Mouse (Mus musculus): ENCODE measurements at regions not wholly inside any gene's neighbourhood (a gene's known extent, or its start where the extent isn't known, plus 50 kb on each side); places are given as distances from the start of the nearest gene placed in this dataset.

DNA sequence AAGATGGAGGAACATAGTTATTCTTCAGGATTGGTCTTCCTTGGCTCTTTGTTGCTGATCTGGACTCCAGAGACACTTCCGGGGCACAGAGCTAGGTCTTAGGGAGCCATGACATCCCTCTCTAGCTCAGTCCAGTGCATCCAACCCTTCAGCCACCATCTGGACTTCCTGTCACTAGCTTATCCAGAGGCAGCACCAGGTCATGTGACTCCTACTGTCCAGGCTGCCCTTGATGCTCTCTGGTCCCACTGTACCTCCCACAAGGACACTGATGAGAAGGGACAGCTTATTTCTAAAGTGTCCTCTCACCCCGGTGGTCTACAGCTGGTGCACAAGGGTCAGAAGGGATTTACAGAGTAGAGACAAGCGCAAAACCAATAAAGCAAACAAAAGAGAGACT lies 400.7 kb upstream of the Kcnab2 start:
- H3K27ac ChIP-seq (ENCODE audit: low read depth, low read length), result no peak overlapping the region
- WGBS, result 64% methylated on average over 3 of the region's 3 CpGs
- ATAC-seq (ENCODE audit: low FRiP score) (no peak), DNase-seq (ENCODE audit: low spot score) (no peak)
- TF ChIP-seq CTCF (IDR thresholded peaks at IDR 0.05), result no peak
- H3K4me2 ChIP-seq (ENCODE audit: low read depth, low read length, poor library complexity, severe bottlenecking), result no peak overlapping the region
- no peak overlapping the region for H3K4me3 ChIP-seq (ENCODE audit: low read depth, low read length)
- no peaks in the 10 kb centered on the region for H3K9me3 ChIP-seq (ENCODE audit: low read length)
- H3K27me3 ChIP-seq (ENCODE audit: insufficient read depth, low read length), result no peaks in the 10 kb centered on the region
- H3K36me3 ChIP-seq (ENCODE audit: insufficient read depth, low read length), result no peaks in the 10 kb centered on the region
- H3K9ac ChIP-seq (replicated peaks; ENCODE audit: low read length, poor library complexity, severe bottlenecking), result no peak overlapping the region
- H3K4me1 ChIP-seq (ENCODE audit: insufficient read depth, low read length), result no peaks in the 10 kb centered on the region

- no peaks in the 10 kb centered on the region for H3K36me3 ChIP-seq (ENCODE audit: insufficient read depth, low read length)
- DNase-seq (ENCODE audit: low spot score) (no peak), ATAC-seq (ENCODE audit: low FRiP score) (no peak)
- no peaks in the 10 kb centered on the region for H3K27me3 ChIP-seq (ENCODE audit: insufficient read depth, low read length)
- H3K9me3 ChIP-seq (ENCODE audit: low read length), result no peaks in the 10 kb centered on the region
- TF ChIP-seq CTCF (IDR thresholded peaks at IDR 0.05), result no peak
- no peak overlapping the region for H3K9ac ChIP-seq (replicated peaks; ENCODE audit: low read length, poor library complexity, severe bottlenecking)
- H3K4me1 ChIP-seq (ENCODE audit: insufficient read depth, low read length), result no peaks in the 10 kb centered on the region
- H3K4me2 ChIP-seq (ENCODE audit: low read depth, low read length, poor library complexity, severe bottlenecking), result no peak overlapping the region
- 69% methylated on average over 5 of the region's 5 CpGs for WGBS
- H3K27ac ChIP-seq (ENCODE audit: low read depth, low read length), result no peak overlapping the region
- no peak overlapping the region for H3K4me3 ChIP-seq (ENCODE audit: low read depth, low read length)
Observed at GRCm38 (mm10) chr4:152870046-152870445, 392.4 kb upstream of the Kcnab2 start.

- Histone ChIP-seq H3K36me3 (ENCODE audit: insufficient read depth, low read length) (no peaks in the 10 kb centered on the region), H3K27ac (ENCODE audit: low read depth, low read length) (no peak overlapping the region), H3K4me2 (ENCODE audit: low read depth, low read length, poor library complexity, severe bottlenecking) (no peak overlapping the region), H3K9ac (replicated peaks; ENCODE audit: low read length, poor library complexity, severe bottlenecking) (no peak overlapping the region), H3K27me3 (ENCODE audit: insufficient read depth, low read length) (no peaks in the 10 kb centered on the region), H3K9me3 (ENCODE audit: low read length) (no peaks in the 10 kb centered on the region), H3K4me3 (ENCODE audit: low read depth, low read length) (no peak overlapping the region), H3K4me1 (ENCODE audit: insufficient read depth, low read length) (peaks cover 8% of the 10 kb centered on the region; the same call in 1 of the 2 replicates)
- TF ChIP-seq CTCF (IDR thresholded peaks at IDR 0.05), result no peak
- DNase-seq (ENCODE audit: low spot score) (no peak), ATAC-seq (ENCODE audit: low FRiP score) (no peak)
- WGBS, result 77% methylated on average over 8 of the region's 8 CpGs
Observed at GRCm38 (mm10) chr4:152865894-152866293, 388.2 kb upstream of the Kcnab2 start.

- no peak overlapping the region for H3K9ac ChIP-seq (replicated peaks; ENCODE audit: low read length, poor library complexity, severe bottlenecking)
- peak; percentile 39 for DNase-seq (ENCODE audit: low spot score)
Observed at GRCm38 (mm10) chr4:152862818-152863614, 385.3 kb upstream of the Kcnab2 start.

GRCm38 (mm10) chr4:152859161-152859560 lies 381.5 kb upstream of the Kcnab2 start:
- no peaks in the 10 kb centered on the region for H3K9me3 ChIP-seq (ENCODE audit: low read length)
- H3K9ac ChIP-seq (replicated peaks; ENCODE audit: low read length, poor library complexity, severe bottlenecking), result no peak overlapping the region
- H3K4me3 ChIP-seq (ENCODE audit: low read depth, low read length), result no peak overlapping the region
- peak overlapping the region; percentile 32; the same call in 1 of the 2 replicates for H3K27ac ChIP-seq (ENCODE audit: low read depth, low read length)
- WGBS, result 50% methylated on average over 9 of the region's 9 CpGs
- DNase-seq (ENCODE audit: low spot score) (no peak), ATAC-seq (ENCODE audit: low FRiP score) (no peak)
- TF ChIP-seq CTCF (IDR thresholded peaks at IDR 0.05), result no peak
- H3K4me1 ChIP-seq (ENCODE audit: insufficient read depth, low read length), result peaks cover 8% of the 10 kb centered on the region; the same call in 1 of the 2 replicates
- no peak overlapping the region for H3K4me2 ChIP-seq (ENCODE audit: low read depth, low read length, poor library complexity, severe bottlenecking)
- H3K36me3 ChIP-seq (ENCODE audit: insufficient read depth, low read length), result no peaks in the 10 kb centered on the region
- no peaks in the 10 kb centered on the region for H3K27me3 ChIP-seq (ENCODE audit: insufficient read depth, low read length)

More at GRCm38 (mm10) chr4:152862818-152863614, 385.3 kb upstream of the Kcnab2 start:
- 29% methylated on average over 11 of the region's 11 CpGs for WGBS
- Histone ChIP-seq H3K4me3 (ENCODE audit: low read depth, low read length) (no peak overlapping the region), H3K4me1 (ENCODE audit: insufficient read depth, low read length) (peaks cover 8% of the 10 kb centered on the region; the same call in 1 of the 2 replicates), H3K9me3 (ENCODE audit: low read length) (no peaks in the 10 kb centered on the region), H3K4me2 (ENCODE audit: low read depth, low read length, poor library complexity, severe bottlenecking) (no peak overlapping the region), H3K27ac (ENCODE audit: low read depth, low read length) (no peak overlapping the region), H3K36me3 (ENCODE audit: insufficient read depth, low read length) (no peaks in the 10 kb centered on the region), H3K27me3 (ENCODE audit: insufficient read depth, low read length) (no peaks in the 10 kb centered on the region)
- ATAC-seq (ENCODE audit: low FRiP score), result no peak
- peak; percentile 35; the same call in 1 of the 2 replicates for TF ChIP-seq CTCF (IDR thresholded peaks at IDR 0.05)

GRCm38 (mm10) chr4:152850147-152850546 lies 372.5 kb upstream of the Kcnab2 start:
- no peaks in the 10 kb centered on the region for H3K9me3 ChIP-seq (ENCODE audit: low read length)
- peaks cover 6% of the 10 kb centered on the region; the same call in 1 of the 2 replicates for H3K4me1 ChIP-seq (ENCODE audit: insufficient read depth, low read length)
- DNase-seq (ENCODE audit: low spot score) (no peak), ATAC-seq (ENCODE audit: low FRiP score) (no peak)
- H3K36me3 ChIP-seq (ENCODE audit: insufficient read depth, low read length), result no peaks in the 10 kb centered on the region
- WGBS, result 84% methylated on average over 9 of the region's 9 CpGs
- no peak overlapping the region for H3K9ac ChIP-seq (replicated peaks; ENCODE audit: low read length, poor library complexity, severe bottlenecking)
- H3K4me2 ChIP-seq (ENCODE audit: low read depth, low read length, poor library complexity, severe bottlenecking), result no peak overlapping the region
- no peak overlapping the region for H3K27ac ChIP-seq (ENCODE audit: low read depth, low read length)
- no peak overlapping the region for H3K4me3 ChIP-seq (ENCODE audit: low read depth, low read length)
- no peaks in the 10 kb centered on the region for H3K27me3 ChIP-seq (ENCODE audit: insufficient read depth, low read length)
- TF ChIP-seq CTCF (IDR thresholded peaks at IDR 0.05), result no peak
